Mouse (Mus musculus) CH12.LX (cell line): ENCODE measurements at regions not wholly inside any gene's neighbourhood (a gene's known extent, or its start where the extent isn't known, plus 50 kb on each side); places are given as distances from the start of the nearest gene placed in this dataset.

ENCODE experiments used
- DNase-seq: peaks from one replicate; pipeline ENCODE4 v3.0.0-alpha.2; 2013; ENCODE audit errors: extremely low read depth
- H3K27ac ChIP-seq: 2 replicates; pipeline ENCODE4 v1.5.1; 2012; ENCODE audit warnings: low read depth, mild to moderate bottlenecking, control low read depth, moderate library complexity; ENCODE audit not compliant: insufficient read depth
- H3K27me3 ChIP-seq: replicated peaks from 2 replicates; pipeline ENCODE3; 2012; ENCODE audit warnings: inconsistent platforms
- H3K36me3 ChIP-seq, 2 experiments: replicated peaks in 1 of 2; 2 replicates each; pipeline versions ENCODE3 to v1.6.1; 2012; ENCODE audit warnings: inconsistent platforms in 1 of 2, low read length in 1 of 2, mild to moderate bottlenecking in 1 of 2, mixed read lengths in 1 of 2, moderate library complexity in 1 of 2; ENCODE audit not compliant: control insufficient read depth in 1 of 2, insufficient read depth in 1 of 2
- H3K4me1 ChIP-seq, 2 experiments: 2 replicates each; pipeline ENCODE4 v1.6.1; 2012; ENCODE audit warnings: inconsistent platforms in 1 of 2, moderate library complexity in 1 of 2; ENCODE audit not compliant: insufficient read depth in 2 of 2, control insufficient read depth in 1 of 2
- H3K4me2 ChIP-seq: 2 replicates; pipeline ENCODE4 v1.6.1; 2012; ENCODE audit warnings: low read depth, mild to moderate bottlenecking, control low read depth; ENCODE audit not compliant: poor library complexity, insufficient read depth, severe bottlenecking
- H3K4me3 ChIP-seq, 3 experiments: fragments of 150-350 bp in 1 of 3; sonication (generic) in 1 of 3; replicated peaks in 1 of 3; 2 replicates each; pipeline versions ENCODE3 to v1.5.1; 2011 to 2012; ENCODE audit warnings: low read depth in 2 of 3, low read length in 2 of 3, mild to moderate bottlenecking in 2 of 3, moderate library complexity in 2 of 3, control low read depth in 1 of 3, improper control_type of control experiment in 1 of 3, inconsistent platforms in 1 of 3, mixed read lengths in 1 of 3; ENCODE audit not compliant: poor library complexity in 1 of 3
- H3K79me2 ChIP-seq: replicated peaks from 2 replicates; pipeline ENCODE4 v1.6.1; 2012; ENCODE audit warnings: mild to moderate bottlenecking, moderate library complexity; ENCODE audit not compliant: control insufficient read depth, poor library complexity, insufficient read depth, severe bottlenecking; ENCODE audit errors: extremely low read depth
- H3K9ac ChIP-seq: 2 replicates; pipeline ENCODE4 v1.6.1; 2012; ENCODE audit warnings: low read depth, mild to moderate bottlenecking, control low read depth, moderate library complexity; ENCODE audit not compliant: insufficient read depth
- H3K9me3 ChIP-seq: replicated peaks from 2 replicates; pipeline ENCODE3; 2012; ENCODE audit warnings: low read length, inconsistent platforms, mixed read lengths
- BHLHE40 ChIP-seq: IDR thresholded peaks from 2 replicates; pipeline ENCODE4 v1.6.1; 2011; ENCODE audit warnings: mild to moderate bottlenecking, low read depth, low read length, improper control_type of control experiment
- CHD1 ChIP-seq: IDR thresholded peaks from 2 replicates; pipeline ENCODE4 v1.6.1; 2012; ENCODE audit warnings: low read depth, low read length, improper control_type of control experiment, inconsistent platforms
- CHD2 ChIP-seq: IDR thresholded peaks from 2 replicates; pipeline ENCODE4 v1.6.1; 2011; ENCODE audit warnings: low read length, improper control_type of control experiment
- CTCF ChIP-seq, 2 experiments: IDR thresholded peaks in 1 of 2; conservative IDR thresholded peaks in 1 of 2; 2 replicates each; pipeline ENCODE4 v1.5.1; 2011 to 2012; ENCODE audit warnings: low read depth in 2 of 2, low read length in 2 of 2, improper control_type of control experiment in 1 of 2, inconsistent platforms in 1 of 2, mild to moderate bottlenecking in 1 of 2, moderate library complexity in 1 of 2
- E2F4 ChIP-seq: IDR thresholded peaks from 2 replicates; pipeline ENCODE4 v1.6.1; 2011; ENCODE audit warnings: low read depth, low read length, improper control_type of control experiment; ENCODE audit not compliant: insufficient replicate concordance
- EP300 ChIP-seq: IDR thresholded peaks from 2 replicates; pipeline ENCODE4 v1.6.1; 2011; ENCODE audit warnings: low read length, improper control_type of control experiment
- ETS1 ChIP-seq: conservative IDR thresholded peaks from 2 replicates; pipeline ENCODE4 v1.6.1; 2012; ENCODE audit warnings: low read depth, mild to moderate bottlenecking, inconsistent platforms, low read length, improper control_type of control experiment, moderate library complexity
- GABPA ChIP-seq: IDR thresholded peaks from 2 replicates; pipeline ENCODE4 v1.6.1; 2012; ENCODE audit warnings: low read depth, low read length, improper control_type of control experiment, inconsistent platforms; ENCODE audit not compliant: insufficient replicate concordance
- HCFC1 ChIP-seq: IDR thresholded peaks from 2 replicates; pipeline ENCODE4 v1.6.1; 2012; ENCODE audit warnings: low read depth, mild to moderate bottlenecking, inconsistent platforms, low read length, improper control_type of control experiment
- IRF4 ChIP-seq: IDR thresholded peaks from 2 replicates; pipeline ENCODE4 v1.6.1; 2014; ENCODE audit warnings: low read depth, mild to moderate bottlenecking, inconsistent platforms, low read length, improper control_type of control experiment
- JUN ChIP-seq: IDR thresholded peaks from 2 replicates; pipeline ENCODE4 v1.6.1; 2011; ENCODE audit warnings: low read depth, mild to moderate bottlenecking, low read length, improper control_type of control experiment, moderate library complexity; ENCODE audit not compliant: insufficient read depth
- JUND ChIP-seq: conservative IDR thresholded peaks from 2 replicates; pipeline ENCODE4 v1.6.1; 2011; ENCODE audit warnings: low read depth, low read length, improper control_type of control experiment
- KAT2A ChIP-seq: IDR thresholded peaks from 2 replicates; pipeline ENCODE4 v1.6.1; 2012; ENCODE audit warnings: low read length, improper control_type of control experiment, inconsistent platforms; ENCODE audit not compliant: insufficient replicate concordance
- MAFK ChIP-seq: IDR thresholded peaks from 2 replicates; pipeline ENCODE4 v1.6.1; 2011; ENCODE audit warnings: low read length, improper control_type of control experiment; ENCODE audit not compliant: insufficient replicate concordance
- MAX ChIP-seq: IDR thresholded peaks from 2 replicates; pipeline ENCODE4 v1.6.1; 2011; ENCODE audit warnings: low read length, improper control_type of control experiment
- MAZ ChIP-seq: IDR thresholded peaks from 2 replicates; pipeline ENCODE4 v1.6.1; 2012; ENCODE audit warnings: low read depth, mild to moderate bottlenecking, inconsistent platforms, low read length, improper control_type of control experiment, moderate library complexity
- MEF2A ChIP-seq: IDR thresholded peaks from 2 replicates; pipeline ENCODE4 v1.6.1; 2014; ENCODE audit warnings: low read depth, mild to moderate bottlenecking, inconsistent platforms, low read length, improper control_type of control experiment, borderline replicate concordance
- MXI1 ChIP-seq: IDR thresholded peaks from 2 replicates; pipeline ENCODE4 v1.6.1; 2011; ENCODE audit warnings: mild to moderate bottlenecking, low read depth, low read length, improper control_type of control experiment
- MYC ChIP-seq: IDR thresholded peaks from 2 replicates; pipeline ENCODE4 v1.6.1; 2011; ENCODE audit warnings: low read depth, mild to moderate bottlenecking, improper control_type of control experiment, low read length
- NELFE ChIP-seq: IDR thresholded peaks from 2 replicates; pipeline ENCODE4 v1.6.1; 2011; ENCODE audit warnings: low read depth, low read length, improper control_type of control experiment
- NRF1 ChIP-seq: IDR thresholded peaks from 2 replicates; pipeline ENCODE4 v1.6.1; 2014; ENCODE audit warnings: low read depth, mild to moderate bottlenecking, inconsistent platforms, low read length, improper control_type of control experiment, moderate library complexity
- PAX5 ChIP-seq: IDR thresholded peaks from 2 replicates; pipeline ENCODE4 v1.6.1; 2012; ENCODE audit warnings: low read length, inconsistent platforms, mixed read lengths
- POLR2AphosphoS2 ChIP-seq: IDR thresholded peaks from 2 replicates; pipeline ENCODE4 v1.6.1; 2011; ENCODE audit warnings: low read depth, low read length, improper control_type of control experiment
- RAD21 ChIP-seq: IDR thresholded peaks from 2 replicates; pipeline ENCODE4 v1.6.1; 2011; ENCODE audit warnings: low read depth, mild to moderate bottlenecking, low read length, improper control_type of control experiment, moderate library complexity
- RCOR1 ChIP-seq: conservative IDR thresholded peaks from 2 replicates; pipeline ENCODE4 v1.6.1; 2012; ENCODE audit warnings: low read depth, mild to moderate bottlenecking, inconsistent platforms, low read length, improper control_type of control experiment
- SIN3A ChIP-seq: IDR thresholded peaks from 2 replicates; pipeline ENCODE4 v1.6.1; 2012; ENCODE audit warnings: low read length, improper control_type of control experiment, inconsistent platforms
- SMC3 ChIP-seq: IDR thresholded peaks from 2 replicates; pipeline ENCODE4 v1.6.1; 2011; ENCODE audit warnings: low read depth, low read length, improper control_type of control experiment
- TCF12 ChIP-seq: IDR thresholded peaks from 2 replicates; pipeline ENCODE4 v1.6.1; 2014; ENCODE audit warnings: low read depth, mild to moderate bottlenecking, inconsistent platforms, low read length, improper control_type of control experiment
- USF1 ChIP-seq: IDR thresholded peaks from 2 replicates; pipeline ENCODE4 v1.6.1; 2014; ENCODE audit warnings: low read depth, mild to moderate bottlenecking, inconsistent platforms, low read length, improper control_type of control experiment
- USF2 ChIP-seq: conservative IDR thresholded peaks from 2 replicates; pipeline ENCODE4 v1.6.1; 2011; ENCODE audit warnings: low read depth, low read length, improper control_type of control experiment
- ZKSCAN1 ChIP-seq: IDR thresholded peaks from 2 replicates; pipeline ENCODE4 v1.6.1; 2012; ENCODE audit warnings: low read depth, inconsistent platforms, low read length, improper control_type of control experiment, borderline replicate concordance
- ZMIZ1 ChIP-seq: IDR thresholded peaks from 2 replicates; pipeline ENCODE4 v1.6.1; 2012; ENCODE audit warnings: low read depth, mild to moderate bottlenecking, inconsistent platforms, low read length, improper control_type of control experiment
- dilution Hi-C: fragments of 300-500 bp; cut with MboI; formaldehyde crosslinking; loops from 2 replicates; pipeline ENCODE4 v1.14.3; 2020; ENCODE audit warnings: low sequenced_read_pairs; ENCODE audit not compliant: extremely low pct_unique_long_range_greater_than_20kb, extremely low pct_ligation_motif_present
- in situ Hi-C: fragments of 300-500 bp; cut with MboI; formaldehyde crosslinking; loops from 3 replicates; pipeline ENCODE4 v1.14.3; 2019; ENCODE audit warnings: low sequenced_read_pairs, low pct_ligation_motif_present, low pct_unique_long_range_greater_than_20kb, mixed read lengths

GRCm38 (mm10) chr3:9888051-9888450 lies 199.9 kb upstream of the Gm9833 start:
- H3K4me2 ChIP-seq, result no peak overlapping the region
- no peak overlapping the region for H3K9ac ChIP-seq
- no peak overlapping the region for H3K27ac ChIP-seq
- no peak for TF ChIP-seq GABPA
- peaks cover 9 to 36% of the 10 kb centered on the region in 2 experiments; a peak in 3 of 4 replicates for H3K4me1 ChIP-seq
- no peaks in the 10 kb centered on the region for H3K79me2 ChIP-seq
- no peaks in the 10 kb centered on the region for H3K36me3 ChIP-seq
- peaks cover 29% of the 10 kb centered on the region for H3K27me3 ChIP-seq
- DNase-seq, result no peak
- H3K4me3 ChIP-seq, result no peak overlapping the region
- in situ Hi-C loops (no loop called here), dilution Hi-C loops (no loop called here)
- peaks cover 8% of the 10 kb centered on the region for H3K9me3 ChIP-seq

DNA sequence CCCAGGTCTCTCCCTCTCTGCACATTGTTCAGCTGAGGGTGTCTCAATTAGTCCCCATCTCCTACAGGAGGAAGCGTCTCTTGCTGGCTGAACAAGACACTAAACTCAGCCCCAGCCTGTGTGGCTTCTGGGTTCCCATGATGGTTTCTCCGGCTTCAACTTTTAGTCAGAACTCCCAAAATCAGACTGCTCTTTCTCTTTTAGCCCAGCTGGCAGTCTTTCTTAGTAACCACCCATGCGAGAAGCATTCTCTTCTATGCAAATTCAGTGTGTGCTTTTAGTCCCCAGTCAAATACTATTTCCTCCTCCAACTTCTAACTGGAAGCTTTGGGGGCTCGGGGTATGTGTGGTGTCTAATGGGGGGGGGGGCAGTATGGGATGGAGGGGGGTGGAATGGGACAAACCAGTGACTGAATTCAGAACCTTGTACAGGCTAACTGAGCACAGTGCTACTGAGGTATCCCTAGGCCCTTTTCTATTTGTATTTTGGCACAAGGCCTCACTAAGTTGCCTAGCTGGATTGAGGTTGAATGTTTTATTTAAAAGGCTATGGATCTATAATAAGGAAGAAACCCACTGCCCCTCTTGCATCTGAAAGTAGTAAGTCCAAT lies 194.9 kb upstream of the Gm9833 start:
- no peaks in the 10 kb centered on the region for H3K79me2 ChIP-seq
- peak overlapping the region; percentile 39 for H3K4me2 ChIP-seq
- peak; percentile 86 for DNase-seq
- H3K4me3 ChIP-seq, result no peak overlapping the region
- H3K9ac ChIP-seq, result no peak overlapping the region
- in situ Hi-C loops, result no loop called here
- H3K27me3 ChIP-seq, result peaks cover 17% of the 10 kb centered on the region
- peaks cover 8% of the 10 kb centered on the region for H3K9me3 ChIP-seq
- no peak overlapping the region for H3K27ac ChIP-seq
- dilution Hi-C loops, result no loop called here
- H3K4me1 ChIP-seq, result peaks cover 3 to 46% of the 10 kb centered on the region in 2 experiments; a peak in 2 of 4 replicates
- H3K36me3 ChIP-seq, result no peaks in the 10 kb centered on the region
- TF ChIP-seq CHD2 (0 out of 2 replicates have a peak, but pooled peaks have one; percentile 19), MAFK (peak; percentile 84), PAX5 (no peak), SIN3A (peak; percentile 41; the same call in 1 of the 2 replicates), MYC (no peak), CHD1 (no peak), TCF12 (peak; percentile 84), USF1 (no peak), JUND (peak; percentile 65; the same call in 1 of the 2 replicates), HCFC1 (no peak), MXI1 (no peak), SMC3 (no peak), E2F4 (no peak), USF2 (no peak), MEF2A (peak; percentile 88), JUN (peak; percentile 49; the same call in 1 of the 2 replicates), ZMIZ1 (no peak), POLR2AphosphoS2 (no peak), NRF1 (no peak), ZKSCAN1 (no peak), NELFE (no peak), BHLHE40 (peak; percentile 86), MAX (no peak), IRF4 (peak; percentile 76), GABPA (no peak), CTCF (conservative IDR thresholded peaks at IDR 0.05 in 1 of 2, IDR thresholded peaks at IDR 0.05 in 1 of 2; ENCODE audit: low read depth in 2 of 2, low read length in 2 of 2) (no peak), RAD21 (no peak), RCOR1 (0 out of 2 replicates have a peak, but pooled peaks have one; percentile 46), KAT2A (no peak), MAZ (0 out of 2 replicates have a peak, but pooled peaks have one; percentile 21), EP300 (peak; percentile 85), ETS1 (peak; percentile 80)
